Mouse (Mus musculus): Measurements from ENCODE around the gene Golgb1.
"Not testable (repeated sequence)": the region's sequence is repeated elsewhere in the genome, so short reads cannot be mapped to it uniquely, and the experiment has no call there.

The Golgb1 gene

GRCm38 (mm10) chr16:36874583-36875275 is at the start of gene Golgb1, which contains the start of gene Eaf2:
Golgb1 (plus strand) TSS chr16:36875140.
Eaf2 (minus strand) TSS chr16:36875003.
- DNase-seq, result peak; percentile 99

- DNase-seq, result no peak
Measured at GRCm38 (mm10) chr16:36827611-36828053, 47.3 kb upstream of the Golgb1 start.

- peak; percentile 86 for DNase-seq
Measured at GRCm38 (mm10) chr16:36828054-36828786, 46.7 kb upstream of the Golgb1 start, which contains the start of gene Iqcb1. Iqcb1 (plus strand) TSS chr16:36828385.

GRCm38 (mm10) chr16:36828820-36829219 is 46.1 kb upstream of the Golgb1 start:
- DNase-seq, result no peak

- DNase-seq, result not testable (repeated sequence)
Measured at GRCm38 (mm10) chr16:36846894-36847293, 28.0 kb upstream of the Golgb1 start.

- DNase-seq, result no peak
Measured at GRCm38 (mm10) chr16:36851202-36851601, 23.7 kb upstream of the Golgb1 start.

GRCm38 (mm10) chr16:36863585-36863984 is 11.4 kb upstream of the Golgb1 start:
- DNase-seq, result no peak

- no peak for DNase-seq
Measured at GRCm38 (mm10) chr16:36869442-36869841, 5.5 kb upstream of the Golgb1 start.

GRCm38 (mm10) chr16:36875276-36875851 is 424 bp downstream of the Golgb1 start:
- DNase-seq, result peak; percentile 46

- no peak for DNase-seq
Measured at GRCm38 (mm10) chr16:36877316-36877715, 2.4 kb downstream of the Golgb1 start.

GRCm38 (mm10) chr16:36882737-36883343 is 7.9 kb downstream of the Golgb1 start:
- no peak for DNase-seq

- DNase-seq, result no peak
Measured at GRCm38 (mm10) chr16:36884881-36885280, 9.9 kb downstream of the Golgb1 start.

- no peak for DNase-seq
Measured at GRCm38 (mm10) chr16:36885912-36886311, 11.0 kb downstream of the Golgb1 start.

GRCm38 (mm10) chr16:36887546-36887945 is 12.6 kb downstream of the Golgb1 start:
- no peak for DNase-seq

- no peak for DNase-seq
Measured at GRCm38 (mm10) chr16:36890559-36890958, 15.6 kb downstream of the Golgb1 start.

GRCm38 (mm10) chr16:36891415-36891814 is 16.5 kb downstream of the Golgb1 start:
- DNase-seq, result no peak

- DNase-seq, result no peak
Measured at GRCm38 (mm10) chr16:36893317-36893716, 18.4 kb downstream of the Golgb1 start.

- DNase-seq, result no peak
Measured at GRCm38 (mm10) chr16:36896712-36897111, 21.8 kb downstream of the Golgb1 start.

- DNase-seq, result no peak
Measured at GRCm38 (mm10) chr16:36903156-36903555, 28.2 kb downstream of the Golgb1 start.

GRCm38 (mm10) chr16:36911909-36912308 is 37.0 kb downstream of the Golgb1 start:
- no peak for DNase-seq

GRCm38 (mm10) chr16:36912311-36912710 is 37.4 kb downstream of the Golgb1 start:
- DNase-seq, result no peak

- DNase-seq, result no peak
Measured at GRCm38 (mm10) chr16:36914195-36914594, 39.3 kb downstream of the Golgb1 start.

- no peak for DNase-seq
Measured at GRCm38 (mm10) chr16:36918505-36918904, 43.6 kb downstream of the Golgb1 start.

All from right cerebral cortex, adult 18-20 months (tissue).